Mouse (Mus musculus) 3T3-L1 (cell line): ENCODE measurements around the gene Oas2.
"Not testable (repeated sequence)": the region's sequence is repeated elsewhere in the genome, so short reads cannot be mapped to it uniquely, and the experiment has no call there.

Experiments
- DNase-seq: peaks from one replicate; pipeline ENCODE4 v3.0.0-alpha.2; 2015; ENCODE audit warnings: low read depth, low spot score

Gene Oas2

GRCm38 (mm10) chr5:120749688-120750087 is at the start of gene Oas2:
Gene Oas2, minus strand, starts transcription at chr5:120749853.
- peak; percentile 10 for DNase-seq

- not testable (repeated sequence) for DNase-seq
Observed at GRCm38 (mm10) chr5:120798943-120799342, 49.3 kb upstream of the Oas2 start.

- DNase-seq, result not testable (repeated sequence)
Observed at GRCm38 (mm10) chr5:120798147-120798546, 48.5 kb upstream of the Oas2 start.

GRCm38 (mm10) chr5:120795480-120796034 is 45.9 kb upstream of the Oas2 start, which contains the start of gene Oas1e:
Gene Oas1e, minus strand, starts transcription at chr5:120795530.
- DNase-seq, result not testable (repeated sequence)

GRCm38 (mm10) chr5:120793043-120793442 is 43.4 kb upstream of the Oas2 start:
- DNase-seq, result peak; percentile 76

- DNase-seq, result no peak
Observed at GRCm38 (mm10) chr5:120787042-120787441, 37.4 kb upstream of the Oas2 start.

- no peak for DNase-seq
Observed at GRCm38 (mm10) chr5:120782446-120782845, 32.8 kb upstream of the Oas2 start.

- peak; percentile 40 for DNase-seq
Observed at GRCm38 (mm10) chr5:120781646-120782045, 32.0 kb upstream of the Oas2 start.

GRCm38 (mm10) chr5:120779922-120780321 is 30.3 kb upstream of the Oas2 start:
- DNase-seq, result peak; percentile 83

- peak; percentile 28 for DNase-seq
Observed at GRCm38 (mm10) chr5:120778941-120779340, 29.3 kb upstream of the Oas2 start.

- peak; percentile 63 for DNase-seq
Observed at GRCm38 (mm10) chr5:120777478-120777877, 27.8 kb upstream of the Oas2 start, which contains the start of gene Oas3. Gene Oas3, minus strand, starts transcription at chr5:120777661.

- peak; percentile 15 for DNase-seq
Observed at GRCm38 (mm10) chr5:120776801-120777200, 27.1 kb upstream of the Oas2 start.

- DNase-seq, result peak; percentile 74
Observed at GRCm38 (mm10) chr5:120775287-120775985, 25.8 kb upstream of the Oas2 start.

- DNase-seq, result no peak
Observed at GRCm38 (mm10) chr5:120769396-120769795, 19.7 kb upstream of the Oas2 start.

- DNase-seq, result no peak
Observed at GRCm38 (mm10) chr5:120765010-120765409, 15.4 kb upstream of the Oas2 start.

GRCm38 (mm10) chr5:120761901-120762300 is 12.2 kb upstream of the Oas2 start:
- DNase-seq, result no peak

- no peak for DNase-seq
Observed at GRCm38 (mm10) chr5:120754215-120754614, 4.6 kb upstream of the Oas2 start.

GRCm38 (mm10) chr5:120752786-120753185 is 3.1 kb upstream of the Oas2 start:
- DNase-seq, result no peak

GRCm38 (mm10) chr5:120751206-120751605 is 1.6 kb upstream of the Oas2 start:
- DNase-seq, result no peak

GRCm38 (mm10) chr5:120746451-120746850 is 3.2 kb downstream of the Oas2 start:
- DNase-seq, result peak; percentile 80

- peak; percentile 65 for DNase-seq
Observed at GRCm38 (mm10) chr5:120742125-120742524, 7.5 kb downstream of the Oas2 start.

GRCm38 (mm10) chr5:120734380-120734990 is 15.2 kb downstream of the Oas2 start:
- no peak for DNase-seq

GRCm38 (mm10) chr5:120733696-120734095 is 16.0 kb downstream of the Oas2 start:
- no peak for DNase-seq
